Mouse (Mus musculus) MEL (cell line): ENCODE measurements at regions not wholly inside any gene's neighbourhood (a gene's known extent, or its start where the extent isn't known, plus 50 kb on each side); places are given as distances from the start of the nearest gene placed in this dataset.

ENCODE experiments used
- CHD1 ChIP-seq: IDR thresholded peaks from 2 replicates; pipeline ENCODE4 v1.6.1; 2012; ENCODE audit warnings: low read depth, mild to moderate bottlenecking, inconsistent platforms, low read length, improper control_type of control experiment
- CHD2 ChIP-seq: IDR thresholded peaks from 2 replicates; pipeline ENCODE4 v1.6.1; 2011; ENCODE audit warnings: low read length, improper control_type of control experiment
- CTCF ChIP-seq, 3 experiments: IDR thresholded peaks in 2 of 3; conservative IDR thresholded peaks in 1 of 3; 2 replicates each; pipeline ENCODE4 v1.5.1; 2011 to 2012; ENCODE audit warnings: low read length in 3 of 3, low read depth in 2 of 3, mild to moderate bottlenecking in 2 of 3, improper control_type of control experiment in 1 of 3, inconsistent platforms in 1 of 3, mixed read lengths in 1 of 3, moderate library complexity in 1 of 3; ENCODE audit not compliant: control insufficient read depth in 1 of 3, insufficient read depth in 1 of 3, poor library complexity in 1 of 3, severe bottlenecking in 1 of 3
- E2F4 ChIP-seq: IDR thresholded peaks from 2 replicates; pipeline ENCODE4 v1.6.1; 2011; ENCODE audit warnings: low read depth, low read length, improper control_type of control experiment, borderline replicate concordance
- EP300 ChIP-seq, 2 experiments: IDR thresholded peaks; 2 replicates each; pipeline ENCODE4 v1.6.1; 2011; ENCODE audit warnings: improper control_type of control experiment in 2 of 2, low read length in 2 of 2, low read depth in 1 of 2, mild to moderate bottlenecking in 1 of 2
- MAZ ChIP-seq: IDR thresholded peaks from 2 replicates; pipeline ENCODE4 v1.6.1; 2012; ENCODE audit warnings: low read depth, mild to moderate bottlenecking, inconsistent platforms, low read length, improper control_type of control experiment
- MXI1 ChIP-seq: IDR thresholded peaks from 2 replicates; pipeline ENCODE4 v1.6.1; 2011; ENCODE audit warnings: mild to moderate bottlenecking, low read depth, low read length, improper control_type of control experiment
- POLR2A ChIP-seq, 2 experiments: IDR thresholded peaks; 2 replicates each; pipeline ENCODE4 v1.6.1; 2011 to 2012; ENCODE audit warnings: low read length in 2 of 2, mild to moderate bottlenecking in 2 of 2, control low read depth in 1 of 2, improper control_type of control experiment in 1 of 2, low read depth in 1 of 2, moderate library complexity in 1 of 2; ENCODE audit not compliant: control insufficient read depth in 1 of 2, insufficient read depth in 1 of 2, poor library complexity in 1 of 2
- TAL1 ChIP-seq: IDR thresholded peaks from 2 replicates; pipeline ENCODE4 v1.6.1; 2012; ENCODE audit warnings: mild to moderate bottlenecking, inconsistent platforms, low read length, moderate library complexity, mixed read lengths

DNA sequence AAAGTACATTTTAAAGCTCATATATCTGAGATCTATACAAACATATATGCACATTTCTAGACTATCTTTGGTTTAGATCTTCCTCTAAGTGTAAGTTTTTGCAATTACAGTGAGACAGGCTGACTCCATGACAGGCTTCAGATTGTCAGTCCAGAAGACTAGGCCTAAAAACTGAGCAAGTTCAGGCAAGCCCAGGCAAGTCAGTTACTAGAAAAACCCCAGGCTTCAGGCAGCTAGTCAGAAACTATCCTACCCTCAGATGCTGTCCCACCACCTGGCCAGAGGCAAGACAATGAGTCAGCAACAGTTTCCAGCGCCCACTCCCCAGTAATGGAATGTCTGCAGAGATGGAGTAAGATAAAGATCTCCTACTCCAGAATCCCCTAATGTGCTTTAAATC, 53.4 kb upstream of the Qrfpr start:
- TF ChIP-seq EP300 (IDR thresholded peaks at IDR 0.05; ENCODE audit: low read depth in 1 of 2, low read length in 2 of 2): no peak
- no peak for TF ChIP-seq POLR2A (IDR thresholded peaks at IDR 0.05; ENCODE audit: control insufficient read depth in 1 of 2, insufficient read depth in 1 of 2, low read depth in 1 of 2, low read length in 2 of 2, poor library complexity in 1 of 2)
- TF ChIP-seq CTCF (IDR thresholded peaks at IDR 0.05 in 2 of 3, conservative IDR thresholded peaks at IDR 0.05 in 1 of 3; ENCODE audit: control insufficient read depth in 1 of 3, insufficient read depth in 1 of 3, low read depth in 2 of 3, low read length in 3 of 3, poor library complexity in 1 of 3, severe bottlenecking in 1 of 3): no peak
- no peak for TF ChIP-seq MAZ
- TF ChIP-seq TAL1: no peak
- TF ChIP-seq MXI1: no peak
- no peak for TF ChIP-seq CHD2
- TF ChIP-seq CHD1: no peak
- no peak for TF ChIP-seq E2F4
